Mouse (Mus musculus): ENCODE measurements at regions not wholly inside any gene's neighbourhood (a gene's known extent, or its start where the extent isn't known, plus 50 kb on each side); places are given as distances from the start of the nearest gene placed in this dataset.

DNA sequence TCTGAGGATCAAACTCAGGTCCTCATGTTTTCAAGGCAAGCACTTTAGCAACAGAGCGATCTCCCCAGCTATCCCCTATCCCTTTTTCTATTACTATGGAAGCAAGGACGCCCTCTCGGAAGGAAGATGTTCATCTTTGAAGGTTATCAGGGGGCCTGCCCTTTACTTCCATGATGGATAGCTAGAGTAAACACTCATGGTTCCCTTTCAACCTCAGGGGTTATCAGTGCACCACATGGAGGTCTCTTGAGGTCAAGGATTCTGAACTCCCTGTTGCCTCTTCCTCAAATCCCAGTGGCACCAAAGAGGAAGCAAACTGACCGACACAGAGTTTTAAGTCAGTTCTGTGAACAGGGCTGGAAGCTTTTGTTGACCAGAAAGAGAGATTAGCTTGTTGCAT, 59.6 kb upstream of the Cd28 start:
- TF ChIP-seq CTCF (IDR thresholded peaks at IDR 0.05; ENCODE audit: borderline replicate concordance, extremely low read depth, insufficient read depth, insufficient read length) (no peak), POLR2A (IDR thresholded peaks at IDR 0.05; ENCODE audit: borderline replicate concordance, extremely low read depth, insufficient read depth, insufficient read length, poor library complexity, severe bottlenecking) (no peak)

Measured in brain, embryonic 14.5 days (tissue).